Mouse (Mus musculus): Measurements from ENCODE around the gene Prrx2.

DNA sequence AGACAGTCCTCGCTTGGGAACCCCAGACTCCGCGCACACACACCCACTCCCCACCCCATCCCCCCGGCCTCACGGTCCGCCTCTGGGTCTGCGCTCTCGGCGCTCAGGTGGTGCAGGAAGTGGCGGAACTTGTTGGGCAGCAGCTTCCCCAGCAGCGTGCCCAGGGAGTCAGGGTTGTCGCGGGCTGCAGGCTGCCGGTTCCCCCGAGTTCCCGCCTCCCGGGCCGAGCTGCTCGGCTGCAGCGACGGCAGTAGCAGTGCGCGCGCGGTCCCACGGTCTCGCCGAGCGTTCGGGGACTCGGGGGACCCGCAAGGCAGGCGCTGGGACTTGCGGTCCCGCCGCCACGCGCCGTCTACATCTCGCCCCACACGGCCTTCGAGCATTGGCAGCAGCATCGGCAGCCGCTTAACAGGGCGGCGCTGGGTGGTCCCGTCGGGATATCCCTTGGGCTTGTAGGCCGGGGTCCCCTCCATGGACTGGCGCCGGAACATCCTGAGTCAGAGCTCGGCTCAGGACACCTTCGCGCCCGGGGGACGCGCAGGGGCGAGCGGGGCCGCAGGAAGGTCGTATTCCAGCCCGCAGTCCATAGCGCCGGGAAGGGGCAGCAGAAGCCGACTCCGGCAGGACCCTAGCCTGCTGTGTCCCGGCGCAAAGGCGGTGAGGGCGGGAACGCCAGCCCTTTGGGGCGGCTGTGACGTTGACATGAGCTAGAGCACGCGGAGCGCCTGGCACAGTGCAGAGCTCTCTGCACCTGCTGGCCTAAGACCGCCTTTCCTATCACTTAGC is 33.5 kb upstream of the Prrx2 start:
- no peak for TF ChIP-seq FLI1 (IDR thresholded peaks at IDR 0.05; ENCODE audit: low read length)
- TF ChIP-seq GATA1 (IDR thresholded peaks at IDR 0.05; ENCODE audit: borderline replicate concordance, low read length): no peak

Measured in megakaryocyte, embryonic 14.5 days (primary cell).